Mouse (Mus musculus) kidney, postnatal 0 days (tissue): ENCODE results near the gene Stab2. TPM values are rescaled to one million over a fixed set of nuclear protein-coding genes. Genes with fewer than 3 reads are reported as not detected.

Experiments used
- ATAC-seq: fragments of 200-750 bp; cut with Nextera tagmentation; replicated peaks from 2 replicates; pipeline ENCODE4 v1.8.0; 2017; ENCODE audit warnings: low read depth, moderate number of reproducible peaks, moderate TSS enrichment, moderate library complexity; ENCODE audit not compliant: low FRiP score
- DNase-seq: peaks from one replicate; pipeline ENCODE4 v3.0.0-alpha.2; 2016; ENCODE audit warnings: low spot score
- H3K27ac ChIP-seq: fragments of 300-500 bp; sonication (generic); 2 replicates; pipeline ENCODE4 v1.5.1; 2014; ENCODE audit warnings: mild to moderate bottlenecking
- H3K27me3 ChIP-seq: fragments of 300-500 bp; sonication (generic); 2 replicates; pipeline ENCODE4 v1.6.1; 2014; ENCODE audit warnings: low read length, mixed read lengths; ENCODE audit not compliant: insufficient read depth
- H3K36me3 ChIP-seq: fragments of 300-500 bp; sonication (generic); 2 replicates; pipeline ENCODE4 v1.6.1; 2014; ENCODE audit warnings: low read length, mixed read lengths; ENCODE audit not compliant: insufficient read depth
- H3K4me1 ChIP-seq: fragments of 300-500 bp; sonication (generic); replicated peaks from 2 replicates; pipeline ENCODE4 v1.6.1; 2014; ENCODE audit warnings: antibody characterized with exemption, low read length, mixed read lengths; ENCODE audit not compliant: insufficient read depth
- H3K4me2 ChIP-seq: fragments of 300-500 bp; sonication (generic); 2 replicates; pipeline ENCODE4 v1.6.1; 2014; ENCODE audit warnings: mild to moderate bottlenecking, low read length, moderate library complexity, mixed read lengths
- H3K4me3 ChIP-seq: fragments of 300-500 bp; sonication (generic); replicated peaks from 2 replicates; pipeline ENCODE4 v1.5.1; 2014; ENCODE audit warnings: low read depth, low read length
- H3K9ac ChIP-seq: fragments of 300-500 bp; sonication (generic); 2 replicates; pipeline ENCODE4 v1.6.1; 2014; ENCODE audit warnings: low read depth, low read length
- H3K9me3 ChIP-seq: fragments of 300-500 bp; sonication (generic); replicated peaks from 2 replicates; pipeline ENCODE4 v1.6.1; 2016; ENCODE audit warnings: low read length, inconsistent platforms, mixed read lengths
- CTCF ChIP-seq: IDR thresholded peaks from 2 replicates; pipeline ENCODE4 v1.5.1; 2016; ENCODE audit warnings: antibody characterized with exemption, low read depth, mild to moderate bottlenecking, moderate library complexity
- WGBS: fragments of 180-500 bp; shearing (Covaris S2); extraction: QIAGEN DNeasy Blood & Tissue Kit; methylation state at CpG from one replicate; pipeline ENCODE4 v1.1.7; 2014; 5-methylcytosine and 5-hydroxymethylcytosine counted together
- polyA plus RNA-seq: library from polyadenylated mRNA; unstranded; fragments of >200 nt; fragmentation: Nextera tagmentation; extraction: Ambion mirVana; gene quantifications from 2 replicates; pipeline ENCODE4 v1.2.1, GENCODE M21; 2015

Stab2 gene
- polyA plus RNA-seq, 1 experiment from 2014 or later: 0.51 TPM

GRCm38 (mm10) chr10:86972503-86972826 lies 35.4 kb downstream of the Stab2 start:
- 36% methylated on average over 7 of the region's 7 CpGs for WGBS
- no peaks in the 10 kb centered on the region for H3K4me1 ChIP-seq
- H3K4me2 ChIP-seq: peak overlapping the region; percentile 38; the same call in 1 of the 2 replicates
- no peaks in the 10 kb centered on the region for H3K36me3 ChIP-seq
- H3K9ac ChIP-seq: no peak overlapping the region
- 0 out of 2 replicates have a peak, but pooled peaks have one; percentile 49 for ATAC-seq
- no peak for TF ChIP-seq CTCF
- no peaks in the 10 kb centered on the region for H3K9me3 ChIP-seq
- H3K27ac ChIP-seq: no peak overlapping the region
- no peak overlapping the region for H3K4me3 ChIP-seq
- DNase-seq: no peak
- H3K27me3 ChIP-seq: no peaks in the 10 kb centered on the region

GRCm38 (mm10) chr10:86971680-86972502 lies 35.9 kb downstream of the Stab2 start:
- DNase-seq: peak; percentile 85
- Histone ChIP-seq H3K9me3 (no peaks in the 10 kb centered on the region), H3K9ac (no peak overlapping the region), H3K27me3 (no peaks in the 10 kb centered on the region), H3K4me2 (peak overlapping the region; percentile 38), H3K4me1 (no peaks in the 10 kb centered on the region), H3K4me3 (no peak overlapping the region), H3K27ac (no peak overlapping the region), H3K36me3 (no peaks in the 10 kb centered on the region)
- ATAC-seq: peak; percentile 72
- TF ChIP-seq CTCF: peak; percentile 81
- WGBS: 24% methylated on average over 13 of the region's 13 CpGs

- DNase-seq (no peak), ATAC-seq (no peak)
- Histone ChIP-seq H3K4me2 (no peak overlapping the region), H3K27ac (no peak overlapping the region), H3K36me3 (no peaks in the 10 kb centered on the region), H3K4me3 (no peak overlapping the region), H3K9ac (no peak overlapping the region), H3K27me3 (no peaks in the 10 kb centered on the region), H3K4me1 (no peaks in the 10 kb centered on the region), H3K9me3 (no peaks in the 10 kb centered on the region)
- no peak for TF ChIP-seq CTCF
- WGBS: 81% methylated on average over 6 of the region's 6 CpGs
These were observed 38.5 kb downstream of the Stab2 start for GRCm38 (mm10) chr10:86969346-86969745.

DNA sequence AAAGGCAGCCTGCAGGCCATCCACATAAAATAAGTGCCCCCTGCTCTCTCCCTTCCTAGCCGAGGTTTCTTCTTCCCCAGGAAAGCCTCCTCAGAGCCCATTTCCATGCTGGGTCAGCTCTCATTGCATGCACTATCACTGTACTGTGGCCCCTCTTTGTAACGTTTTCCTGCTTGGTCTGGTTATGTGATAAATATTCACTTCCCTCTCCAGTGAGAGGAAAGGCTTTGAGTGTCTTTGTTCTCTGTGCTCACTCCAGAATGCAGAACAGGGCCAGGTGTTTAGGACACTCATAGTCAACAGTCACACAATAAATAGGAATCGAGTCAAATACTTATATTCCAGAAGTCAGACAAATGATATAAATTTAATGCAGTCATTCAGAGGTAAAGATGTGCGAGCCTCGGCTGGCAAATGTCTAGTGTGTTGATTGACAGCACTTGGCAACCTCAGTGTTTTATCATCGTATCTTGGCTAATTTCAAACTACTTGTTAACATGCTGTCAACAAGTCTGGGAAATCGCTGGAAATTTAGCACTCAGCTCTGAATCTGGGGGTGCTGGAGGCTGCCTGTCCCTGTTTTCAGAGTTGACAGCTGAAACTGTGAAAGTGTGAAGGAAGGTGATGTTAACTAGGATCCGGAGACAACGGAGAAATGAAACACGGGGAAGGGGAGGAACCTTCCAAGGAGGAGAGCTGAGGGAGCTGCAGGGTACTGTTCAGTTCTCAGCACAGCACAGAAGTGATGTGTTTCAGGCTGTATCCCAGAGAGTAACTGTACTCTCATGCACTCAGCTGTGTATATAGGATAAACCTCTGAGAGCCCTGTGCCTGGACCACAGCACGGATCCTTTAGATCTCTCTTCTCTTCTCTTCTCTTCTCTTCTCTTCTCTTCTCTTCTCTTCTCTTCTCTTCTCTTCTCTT lies 46.0 kb downstream of the Stab2 start:
- Histone ChIP-seq H3K27me3 (no peaks in the 10 kb centered on the region), H3K27ac (no peak overlapping the region), H3K4me3 (no peak overlapping the region), H3K36me3 (no peaks in the 10 kb centered on the region), H3K9me3 (no peaks in the 10 kb centered on the region), H3K9ac (no peak overlapping the region), H3K4me1 (no peaks in the 10 kb centered on the region), H3K4me2 (no peak overlapping the region)
- no peak for DNase-seq
- ATAC-seq: no peak
- no peak for TF ChIP-seq CTCF
- 56% methylated on average over 11 of the region's 11 CpGs for WGBS

DNA sequence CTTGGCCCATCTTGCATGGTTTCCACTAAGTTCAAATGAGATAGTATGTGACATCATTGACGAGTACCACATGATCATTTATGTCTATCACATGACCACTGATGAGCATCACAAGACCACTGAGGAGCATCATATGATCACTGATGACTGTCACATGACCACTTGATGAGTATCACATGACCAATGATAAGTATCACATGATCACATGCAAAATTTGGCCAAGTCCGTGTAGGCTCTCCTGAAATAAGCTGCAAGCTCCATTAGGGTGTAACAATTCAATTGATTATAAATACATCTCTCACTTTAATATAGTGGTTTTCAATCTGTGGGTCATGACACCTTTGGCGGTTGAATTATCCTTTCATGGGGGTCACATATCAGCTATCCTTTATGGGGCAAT lies 52.5 kb downstream of the Stab2 start:
- no peak for ATAC-seq

DNA sequence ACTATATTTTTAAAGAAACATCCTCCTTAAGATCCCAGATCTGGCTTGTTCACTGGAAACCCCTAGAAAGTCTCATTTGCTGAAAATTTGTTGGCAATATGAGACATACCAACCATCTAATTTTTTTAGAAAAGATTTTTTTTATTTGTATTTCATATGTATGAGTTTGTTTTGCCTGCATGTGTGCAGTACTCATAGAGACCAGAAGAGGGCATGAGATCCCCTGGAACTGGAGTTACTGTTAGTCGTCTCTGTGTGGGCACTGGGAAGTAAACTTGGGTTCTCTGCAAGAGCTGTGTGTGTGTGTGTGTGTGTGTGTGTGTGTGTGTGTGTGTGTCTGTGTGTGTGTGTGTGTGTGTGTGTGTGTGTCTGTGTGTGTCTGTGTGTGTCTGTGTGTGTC lies 55.1 kb downstream of the Stab2 start:
- no peak overlapping the region for H3K27ac ChIP-seq
- no peak overlapping the region for H3K9ac ChIP-seq
- 73% methylated on average over 1 of the region's 1 CpGs for WGBS
- no peak for DNase-seq
- ATAC-seq: no peak
- H3K9me3 ChIP-seq: no peaks in the 10 kb centered on the region
- no peaks in the 10 kb centered on the region for H3K27me3 ChIP-seq
- H3K4me2 ChIP-seq: no peak overlapping the region
- H3K4me3 ChIP-seq: no peak overlapping the region
- H3K36me3 ChIP-seq: no peaks in the 10 kb centered on the region
- H3K4me1 ChIP-seq: no peaks in the 10 kb centered on the region
- no peak; the same call in 1 of the 2 replicates for TF ChIP-seq CTCF

More for the DNA sequence above, 52.5 kb downstream of the Stab2 start:
- Histone ChIP-seq H3K27ac (no peak overlapping the region), H3K9ac (no peak overlapping the region), H3K4me1 (no peaks in the 10 kb centered on the region), H3K4me3 (no peak overlapping the region), H3K9me3 (no peaks in the 10 kb centered on the region), H3K36me3 (no peaks in the 10 kb centered on the region), H3K27me3 (no peaks in the 10 kb centered on the region), H3K4me2 (no peak overlapping the region)
- WGBS: 94% methylated on average over 3 of the region's 3 CpGs
- DNase-seq: no peak
- TF ChIP-seq CTCF: no peak
